Mouse (Mus musculus): ENCODE data around the gene Aldh16a1.

- TF ChIP-seq ZNF384 (IDR thresholded peaks at IDR 0.05; ENCODE audit: low read depth, low read length), result no peak
- no peak for TF ChIP-seq EP300 (IDR thresholded peaks at IDR 0.05; ENCODE audit: low read length)
- TF ChIP-seq MAX (IDR thresholded peaks at IDR 0.05; ENCODE audit: low read length), result no peak
- no peak for TF ChIP-seq GABPA (IDR thresholded peaks at IDR 0.05; ENCODE audit: insufficient replicate concordance, low read depth, low read length)
- TF ChIP-seq TCF12 (IDR thresholded peaks at IDR 0.05; ENCODE audit: low read depth, low read length), result no peak
- no peak for TF ChIP-seq USF1 (IDR thresholded peaks at IDR 0.05; ENCODE audit: low read depth, low read length)
- no peak for TF ChIP-seq CTCF (conservative IDR thresholded peaks at IDR 0.05 in 1 of 2, IDR thresholded peaks at IDR 0.05 in 1 of 2; ENCODE audit: low read depth in 2 of 2, low read length in 2 of 2)
- no peak for TF ChIP-seq MEF2A (IDR thresholded peaks at IDR 0.05; ENCODE audit: borderline replicate concordance, low read depth, low read length)
- TF ChIP-seq JUND (conservative IDR thresholded peaks at IDR 0.05; ENCODE audit: low read depth, low read length), result no peak
- TF ChIP-seq POLR2A (IDR thresholded peaks at IDR 0.05; ENCODE audit: low read depth, low read length), result no peak
Observed at GRCm38 (mm10) chr7:45190186-45190585, 35.8 kb upstream of the Aldh16a1 start.

All from CH12.LX (cell line).